ENCODE assay signal across 24 mouse cellular contexts in genomic region chr11:101661191-101661590, GRCm38 (mm10). TPM values are rescaled to one million over a fixed set of nuclear protein-coding genes. Genes with fewer than 3 reads are reported as not detected.
DNase-seq lines count a peak whose midpoint lies in the region; ATAC-seq and TF ChIP-seq lines count a peak whose summit lies in the region.
"Had no signal": no experiment of that assay in that cellular context is flagged by ENCODE, and none has a peak within 500 bp of the region (broad histone marks: within the 10 kb centered on the region; RNA-seq: fewer than 3 reads in every experiment).

No protein-coding gene starts in this region.

- no peak overlapping the region for H3K4me3 ChIP-seq in kidney, embryonic 16.5 days (ENCODE audit: low read length)
- H3K4me3 ChIP-seq in ES-E14 (ENCODE audit: insufficient read depth in 1 of 2, low read depth in 1 of 2, low read length in 2 of 2, poor library complexity in 1 of 2, severe bottlenecking in 1 of 2), result no peak overlapping the region
- H3K4me3 ChIP-seq in midbrain, embryonic 16.5 days (ENCODE audit: low read depth, low read length), result no peak overlapping the region
- H3K4me3 ChIP-seq: forebrain, embryonic 10.5 days; forebrain, embryonic 13.5 days; heart, adult 2 months; heart, embryonic 10.5 days had no signal

- no peak overlapping the region for H3K4me2 ChIP-seq in kidney, embryonic 16.5 days (replicated peaks; ENCODE audit: low read depth, low read length)
- no peak overlapping the region for H3K4me2 ChIP-seq in midbrain, embryonic 16.5 days (ENCODE audit: low read length)
- H3K4me2 ChIP-seq: forebrain, embryonic 13.5 days; hindbrain, embryonic 14.5 days had no signal

- no peak overlapping the region for H3K9ac ChIP-seq in kidney, embryonic 16.5 days (replicated peaks; ENCODE audit: low read length)
- no peak overlapping the region for H3K9ac ChIP-seq in ES-E14 (ENCODE audit: insufficient read depth, low read depth, low read length, poor library complexity, severe bottlenecking)
- no peak overlapping the region for H3K9ac ChIP-seq in midbrain, embryonic 16.5 days (ENCODE audit: low read depth, low read length)
- H3K9ac ChIP-seq: forebrain, embryonic 13.5 days; hindbrain, embryonic 14.5 days had no signal

- no peak for ATAC-seq in kidney, embryonic 16.5 days (ENCODE audit: low FRiP score, low TSS enrichment)
- no peak for ATAC-seq in midbrain, embryonic 16.5 days
- ATAC-seq: forebrain, embryonic 13.5 days; forebrain, embryonic 16.5 days; hindbrain, postnatal 0 days had no signal

- no peaks in the 10 kb centered on the region for H3K9me3 ChIP-seq in kidney, embryonic 16.5 days (ENCODE audit: low read length)
- no peaks in the 10 kb centered on the region for H3K9me3 ChIP-seq in ES-E14 (ENCODE audit: control insufficient read depth, insufficient read depth, low read depth, low read length)
- H3K9me3 ChIP-seq in midbrain, embryonic 16.5 days (replicated peaks; ENCODE audit: control insufficient read depth, low read length, poor library complexity, severe bottlenecking), result no peaks in the 10 kb centered on the region
- H3K9me3 ChIP-seq: forebrain, embryonic 10.5 days; forebrain, embryonic 13.5 days; G1E; heart, embryonic 10.5 days had no signal

- 63% methylated on average over 7 of the region's 7 CpGs for WGBS in kidney, embryonic 16.5 days
- WGBS in midbrain, embryonic 16.5 days, result 81% methylated on average over 7 of the region's 7 CpGs

- H3K27ac ChIP-seq in kidney, embryonic 16.5 days (ENCODE audit: low read length), result no peak overlapping the region
- peak overlapping the region; percentile 1; the same call in 1 of the 2 replicates for H3K27ac ChIP-seq in ES-E14 (ENCODE audit: insufficient read depth, low read depth, low read length, poor library complexity, severe bottlenecking)
- no peak overlapping the region for H3K27ac ChIP-seq in midbrain, embryonic 16.5 days (ENCODE audit: low read length)
- H3K27ac ChIP-seq: forebrain, embryonic 10.5 days; forebrain, embryonic 13.5 days; heart, adult 2 months; heart, embryonic 10.5 days; hindbrain, embryonic 14.5 days; hindbrain, postnatal 0 days had no signal

- H3K4me1 ChIP-seq in kidney, embryonic 16.5 days (ENCODE audit: insufficient read depth, low read length), result peaks cover 7% of the 10 kb centered on the region; the same call in 1 of the 2 replicates
- H3K4me1 ChIP-seq in ES-E14 (ENCODE audit: control insufficient read depth in 2 of 2, insufficient read depth in 2 of 2, low read length in 2 of 2, poor library complexity in 1 of 2), result peaks cover 0 to 5% of the 10 kb centered on the region in 2 experiments; a peak in 1 of 4 replicates
- peaks cover 4% of the 10 kb centered on the region; the same call in 1 of the 2 replicates for H3K4me1 ChIP-seq in midbrain, embryonic 16.5 days (ENCODE audit: control insufficient read depth, insufficient read depth, low read length)

- peak; percentile 42 for DNase-seq in kidney, adult 11 months
- peak; percentile 55 to 61 for DNase-seq in kidney, postnatal 36 days
- no peak for DNase-seq in kidney, adult 18-20 months
- DNase-seq in 3T3-L1 (ENCODE audit: low read depth, low spot score), result peak; percentile 25
- DNase-seq in ES-E14 (ENCODE audit: low read depth, low spot score), result no peak
- DNase-seq in lung, postnatal 36 days, result no peak
- DNase-seq: adrenal gland, adult 2 months; adrenal gland, postnatal 14 days; cerebellum, adult 11-12 months; cerebellum, adult 8-10 months; cerebellum, postnatal 14 days; gastrocnemius, postnatal 10 days; gastrocnemius, postnatal 36 days; heart, adult 2 months; heart, postnatal 36 days had no signal

- no peaks in the 10 kb centered on the region for H3K36me3 ChIP-seq in kidney, embryonic 16.5 days (ENCODE audit: insufficient read depth, low read length)
- no peaks in the 10 kb centered on the region for H3K36me3 ChIP-seq in ES-E14 (ENCODE audit: control insufficient read depth, insufficient read depth, low read length, poor library complexity, severe bottlenecking)
- no peaks in the 10 kb centered on the region for H3K36me3 ChIP-seq in midbrain, embryonic 16.5 days (ENCODE audit: control insufficient read depth, insufficient read depth, low read length)
- H3K36me3 ChIP-seq: forebrain, embryonic 10.5 days; G1E; heart, embryonic 10.5 days had no signal

- H3K27me3 ChIP-seq in kidney, embryonic 16.5 days (ENCODE audit: insufficient read depth, low read length), result no peaks in the 10 kb centered on the region
- H3K27me3 ChIP-seq in midbrain, embryonic 16.5 days (ENCODE audit: control insufficient read depth, insufficient read depth, low read depth, low read length), result no peaks in the 10 kb centered on the region

- in situ Hi-C loops in ES-E14 (cut with MboI; ENCODE audit: low sequenced_read_pairs in 2 of 2, unreplicated experiment in 2 of 2), result loop anchor here (5.0 kb wide), 1 partner anchor 71 kb away; the partner anchor contains the start of gene Dhx8 (in 2 of the 2)

TF ChIP-seq in ES-E14, 5 proteins besides CTCF, POLR2A, EP300 and RAD21:
- TF ChIP-seq HCFC1 (IDR thresholded peaks at IDR 0.05; ENCODE audit: borderline replicate concordance, insufficient read depth, low read length), result no peak
- TF ChIP-seq MAFK (IDR thresholded peaks at IDR 0.05; ENCODE audit: insufficient read depth, low read depth, low read length), result no peak
- no peak for TF ChIP-seq ZC3H11A (IDR thresholded peaks at IDR 0.05; ENCODE audit: borderline replicate concordance, low read depth, low read length)
- TF ChIP-seq CHD2 (IDR thresholded peaks at IDR 0.05; ENCODE audit: low read depth, low read length), result no peak
- no peak for TF ChIP-seq ZNF384 (IDR thresholded peaks at IDR 0.05; ENCODE audit: low read depth, low read length)

RNA-seq across cellular contexts. Expression of gene Arl4d, which starts 4.2 kb away (rescaled TPM):
- polyA plus RNA-seq in kidney, embryonic 16.5 days (2015; fragmentation: Nextera tagmentation; extraction: Ambion mirVana), result 5.1 and 6.4 TPM in 2 replicates
- 11.2 and 13.8 TPM in 2 replicates for total RNA-seq in ES-E14 (2012; rRNA removed)
- 6.2 and 6.8 TPM in 2 replicates for polyA plus RNA-seq in midbrain, embryonic 16.5 days (2015; fragmentation: Nextera tagmentation; extraction: Ambion mirVana)

RNA-seq across cellular contexts. Expression of gene Rdm1, which starts 34.2 kb away (rescaled TPM):
- 41.7 and 43.1 TPM in 2 replicates for polyA plus RNA-seq in kidney, embryonic 16.5 days (2015; fragmentation: Nextera tagmentation; extraction: Ambion mirVana)
- total RNA-seq in ES-E14 (2012; rRNA removed), result 81.1 and 99.0 TPM in 2 replicates
- polyA plus RNA-seq in midbrain, embryonic 16.5 days (2015; fragmentation: Nextera tagmentation; extraction: Ambion mirVana), result 10.6 and 10.7 TPM in 2 replicates

Comparison
In these comparisons a context has a peak if more than half of its experiments do, and no peak if none do; other contexts are left out.
1. DNase-seq: peak in kidney, adult 11 months (single experiment), kidney, postnatal 36 days (2 of 2) and 3T3-L1 (single experiment); none in kidney, adult 18-20 months (single experiment), ES-E14 (single experiment) and lung, postnatal 36 days (single experiment).